In the genomic region with DNA sequence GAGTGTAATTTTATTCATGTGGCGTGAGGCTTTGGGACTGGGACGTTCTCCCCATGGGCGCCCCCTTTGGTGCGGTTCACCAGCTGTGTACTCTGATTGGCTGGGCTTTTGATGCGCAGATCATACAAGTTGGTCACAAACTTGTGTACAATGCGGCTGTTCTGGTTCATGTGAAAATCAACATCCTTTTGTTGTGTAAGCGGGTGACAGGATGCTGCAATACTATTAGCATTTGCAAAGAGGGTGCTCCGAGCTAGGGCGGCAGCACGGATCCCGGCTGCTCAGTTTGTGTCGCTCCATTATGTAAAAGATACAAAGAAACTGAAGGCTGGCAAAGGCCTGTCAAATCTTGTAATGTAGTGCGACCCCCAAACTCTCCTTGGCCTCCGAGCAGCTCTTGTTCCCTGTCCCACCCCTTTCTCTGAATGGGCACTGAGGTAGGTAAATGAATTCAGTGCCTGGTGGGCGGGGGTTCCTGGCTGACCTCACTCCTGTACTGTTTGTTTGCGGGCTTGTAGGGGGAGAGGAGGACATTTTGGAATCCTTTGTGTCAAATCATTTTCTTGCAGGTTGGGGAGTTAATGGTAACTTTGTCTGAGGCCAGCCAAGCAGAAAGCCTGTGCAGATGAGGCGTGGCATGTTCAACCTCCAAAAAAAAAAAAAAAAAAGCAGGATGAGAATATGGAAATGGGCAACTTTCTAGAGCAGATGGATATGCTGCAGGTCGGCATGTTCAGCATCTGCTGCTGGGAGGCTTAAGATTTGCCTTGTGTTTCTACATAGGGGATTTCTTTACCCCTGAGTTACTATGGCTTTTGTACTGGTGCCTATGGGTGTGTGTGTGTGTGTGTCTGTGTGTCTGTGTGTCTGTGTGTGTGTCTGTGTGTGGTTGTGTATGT, we compare ENCODE assay signal across 8 mouse cellular contexts.
DNase-seq lines count a peak whose midpoint lies in the region; ATAC-seq and TF ChIP-seq lines count a peak whose summit lies in the region.

No protein-coding gene starts in this region.

- no peaks in the 10 kb centered on the region for H3K36me3 ChIP-seq in ES-Bruce4 (ENCODE audit: control insufficient read depth, insufficient read depth, low read length, poor library complexity, severe bottlenecking)
- H3K36me3 ChIP-seq in forebrain, embryonic 15.5 days: no peaks in the 10 kb centered on the region
- no peaks in the 10 kb centered on the region for H3K36me3 ChIP-seq in midbrain, embryonic 11.5 days (ENCODE audit: control insufficient read depth, insufficient read depth, low read length)

- H3K27ac ChIP-seq in ES-Bruce4 (ENCODE audit: insufficient read depth, low read length): peak overlapping the region; percentile 98
- peak overlapping the region; percentile 92 for H3K27ac ChIP-seq in forebrain, embryonic 15.5 days (replicated peaks)
- H3K27ac ChIP-seq in midbrain, embryonic 11.5 days (ENCODE audit: low read depth, low read length): peak overlapping the region; percentile 41

- no peak for TF ChIP-seq POLR2A in ES-Bruce4 (IDR thresholded peaks at IDR 0.05; ENCODE audit: insufficient read depth, low read length)

- TF ChIP-seq EP300 in ES-Bruce4 (IDR thresholded peaks at IDR 0.05; ENCODE audit: insufficient read depth, low read depth, low read length): peak; percentile 98

- peaks cover 14% of the 10 kb centered on the region for H3K4me1 ChIP-seq in ES-Bruce4 (ENCODE audit: control insufficient read depth, insufficient read depth, low read length)
- H3K4me1 ChIP-seq in forebrain, embryonic 15.5 days: peaks cover 34% of the 10 kb centered on the region
- H3K4me1 ChIP-seq in midbrain, embryonic 11.5 days (ENCODE audit: control insufficient read depth, insufficient read depth, low read length): peaks cover 13% of the 10 kb centered on the region; the same call in 1 of the 2 replicates

- peak overlapping the region; percentile 42 for H3K9ac ChIP-seq in ES-Bruce4 (ENCODE audit: low read depth, poor library complexity, severe bottlenecking)
- no peak overlapping the region; the same call in 1 of the 2 replicates for H3K9ac ChIP-seq in forebrain, embryonic 15.5 days (replicated peaks)
- no peak overlapping the region for H3K9ac ChIP-seq in midbrain, embryonic 11.5 days (ENCODE audit: low read length)

- H3K4me3 ChIP-seq in ES-Bruce4 (ENCODE audit: low read depth, low read length): peak overlapping the region; percentile 17
- H3K4me3 ChIP-seq in forebrain, embryonic 15.5 days: peak overlapping the region; percentile 25
- no peak overlapping the region for H3K4me3 ChIP-seq in midbrain, embryonic 11.5 days (ENCODE audit: low read depth, low read length)

- DNase-seq in frontal cortex, postnatal 36 days (ENCODE audit: low spot score in 2 of 2): peak; percentile 35 to 39
- no peak for DNase-seq in frontal cortex, postnatal 10 days (ENCODE audit: low spot score in 2 of 2)
- peak; percentile 37 to 39 for DNase-seq in layer of hippocampus, postnatal 14 days (ENCODE audit: low spot score in 2 of 2)
- peak; percentile 94 for DNase-seq in midbrain, embryonic 11.5 days (ENCODE audit: low spot score, missing footprints)
- peak; percentile 42 for DNase-seq in telencephalon, adult 2 months (ENCODE audit: low read depth, low spot score)
- DNase-seq in adrenal gland, adult 2 months: no peak

- under 1% methylated on average over 18 of the region's 18 CpGs for WGBS in forebrain, embryonic 15.5 days
- 3% methylated on average over 18 of the region's 18 CpGs for WGBS in midbrain, embryonic 11.5 days

- no peaks in the 10 kb centered on the region for H3K9me3 ChIP-seq in ES-Bruce4 (replicated peaks; ENCODE audit: control insufficient read depth, insufficient read depth, low read length, poor library complexity, severe bottlenecking)
- no peaks in the 10 kb centered on the region for H3K9me3 ChIP-seq in forebrain, embryonic 15.5 days
- H3K9me3 ChIP-seq in midbrain, embryonic 11.5 days (ENCODE audit: control insufficient read depth, low read length): no peaks in the 10 kb centered on the region

- ATAC-seq in forebrain, embryonic 15.5 days (replicated peaks): peak; percentile 82
- peak; percentile 91 for ATAC-seq in midbrain, embryonic 11.5 days (ENCODE audit: low FRiP score)

- H3K27me3 ChIP-seq in ES-Bruce4 (ENCODE audit: control insufficient read depth, insufficient read depth, low read length, poor library complexity, severe bottlenecking): no peaks in the 10 kb centered on the region
- peaks cover 3% of the 10 kb centered on the region; the same call in 1 of the 2 replicates for H3K27me3 ChIP-seq in forebrain, embryonic 15.5 days
- H3K27me3 ChIP-seq in midbrain, embryonic 11.5 days (ENCODE audit: control insufficient read depth, insufficient read depth, low read length): peaks cover 84% of the 10 kb centered on the region

- peak overlapping the region; percentile 40 for H3K4me2 ChIP-seq in forebrain, embryonic 15.5 days (replicated peaks)
- peak overlapping the region; percentile 28 for H3K4me2 ChIP-seq in midbrain, embryonic 11.5 days

- peak; percentile 4 for TF ChIP-seq CTCF in ES-Bruce4 (IDR thresholded peaks at IDR 0.05; ENCODE audit: low read depth, low read length)

Comparison
In these comparisons a context has a peak if more than half of its experiments do, and no peak if none do; other contexts are left out.
1. DNase-seq: peak in frontal cortex, postnatal 36 days (2 of 2), layer of hippocampus, postnatal 14 days (2 of 2), midbrain, embryonic 11.5 days (single experiment) and telencephalon, adult 2 months (single experiment); none in frontal cortex, postnatal 10 days (0 of 2) and adrenal gland, adult 2 months (single experiment).
2. H3K27ac ChIP-seq: peak in every context shown above with its lines; median percentile 98 in ES-Bruce4; 92 in forebrain, embryonic 15.5 days; 41 in midbrain, embryonic 11.5 days.